Mouse (Mus musculus): ENCODE measurements around the gene Zdhhc16. TPM values are rescaled to one million over a fixed set of nuclear protein-coding genes. Genes with fewer than 3 reads are reported as not detected.

The Zdhhc16 gene
- total and polyA plus RNA-seq, 3 experiments, result 30.3 to 54.3 (median 45.5) TPM

DNA sequence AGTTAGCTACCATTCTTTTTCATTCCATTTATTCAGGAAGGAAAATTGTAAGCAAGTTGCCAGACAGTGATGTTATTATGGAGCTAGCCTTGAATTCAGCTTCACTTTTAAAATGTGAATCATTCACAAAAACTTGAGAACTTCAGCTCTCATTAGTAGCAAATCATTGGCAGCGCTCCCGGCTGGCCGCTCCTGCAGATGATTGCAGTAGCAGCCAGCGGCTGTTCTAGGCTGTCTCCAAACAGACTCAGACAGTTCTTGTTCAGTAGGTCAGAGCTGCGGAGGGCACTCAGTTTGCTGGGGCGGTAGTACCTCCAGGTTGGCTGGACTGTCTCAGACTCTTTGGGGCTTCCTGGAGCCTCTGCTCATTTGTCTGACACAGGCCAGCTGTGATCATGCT lies 60.2 kb downstream of the Zdhhc16 start:
- Histone ChIP-seq H3K27ac (ENCODE audit: insufficient read depth, low read depth) (no peak overlapping the region), H3K9me3 (replicated peaks; ENCODE audit: low read length) (no peaks in the 10 kb centered on the region), H3K4me2 (ENCODE audit: insufficient read depth, low read depth, poor library complexity, severe bottlenecking) (no peak overlapping the region), H3K27me3 (replicated peaks) (no peaks in the 10 kb centered on the region), H3K36me3 (replicated peaks in 1 of 2; ENCODE audit: control insufficient read depth in 1 of 2, insufficient read depth in 1 of 2, low read length in 1 of 2) (no peaks in the 10 kb centered on the region), H3K79me2 (replicated peaks; ENCODE audit: control insufficient read depth, extremely low read depth, insufficient read depth, poor library complexity, severe bottlenecking) (no peaks in the 10 kb centered on the region), H3K4me3 (replicated peaks in 1 of 3; ENCODE audit: low read depth in 2 of 3, low read length in 2 of 3, poor library complexity in 1 of 3) (no peak overlapping the region), H3K4me1 (ENCODE audit: control insufficient read depth in 1 of 2, insufficient read depth in 2 of 2) (peaks cover 0 to 6% of the 10 kb centered on the region in 2 experiments; a peak in 1 of 4 replicates), H3K9ac (ENCODE audit: insufficient read depth, low read depth) (no peak overlapping the region)
- dilution Hi-C loops (cut with MboI; ENCODE audit: extremely low pct_ligation_motif_present, extremely low pct_unique_long_range_greater_than_20kb, low sequenced_read_pairs) (no loop called here), in situ Hi-C loops (cut with MboI; ENCODE audit: low pct_ligation_motif_present, low pct_unique_long_range_greater_than_20kb, low sequenced_read_pairs) (no loop called here)
- TF ChIP-seq MXI1 (IDR thresholded peaks at IDR 0.05; ENCODE audit: low read depth, low read length) (no peak), KAT2A (IDR thresholded peaks at IDR 0.05; ENCODE audit: insufficient replicate concordance, low read length) (no peak), UBTF (IDR thresholded peaks at IDR 0.05; ENCODE audit: low read depth, low read length) (no peak), USF1 (IDR thresholded peaks at IDR 0.05; ENCODE audit: low read depth, low read length) (no peak), NELFE (IDR thresholded peaks at IDR 0.05; ENCODE audit: low read depth, low read length) (no peak), JUND (conservative IDR thresholded peaks at IDR 0.05; ENCODE audit: low read depth, low read length) (no peak), TCF12 (IDR thresholded peaks at IDR 0.05; ENCODE audit: low read depth, low read length) (no peak), GABPA (IDR thresholded peaks at IDR 0.05; ENCODE audit: insufficient replicate concordance, low read depth, low read length) (no peak), CHD2 (IDR thresholded peaks at IDR 0.05; ENCODE audit: low read length) (no peak), IRF4 (IDR thresholded peaks at IDR 0.05; ENCODE audit: low read depth, low read length) (no peak), MEF2A (IDR thresholded peaks at IDR 0.05; ENCODE audit: borderline replicate concordance, low read depth, low read length) (no peak), ZKSCAN1 (IDR thresholded peaks at IDR 0.05; ENCODE audit: borderline replicate concordance, low read depth, low read length) (no peak), POLR2A (IDR thresholded peaks at IDR 0.05; ENCODE audit: low read depth, low read length) (no peak), NRF1 (IDR thresholded peaks at IDR 0.05; ENCODE audit: low read depth, low read length) (no peak), PAX5 (IDR thresholded peaks at IDR 0.05; ENCODE audit: low read length) (no peak), ZC3H11A (IDR thresholded peaks at IDR 0.05; ENCODE audit: low read depth, low read length) (no peak), ZNF384 (IDR thresholded peaks at IDR 0.05; ENCODE audit: low read depth, low read length) (no peak), POLR2AphosphoS2 (IDR thresholded peaks at IDR 0.05; ENCODE audit: low read depth, low read length) (no peak), ZMIZ1 (IDR thresholded peaks at IDR 0.05; ENCODE audit: low read depth, low read length) (no peak), MYC (IDR thresholded peaks at IDR 0.05; ENCODE audit: low read depth, low read length) (no peak)
- DNase-seq (ENCODE audit: extremely low read depth), result no peak

Other genes starting within 250 kb of the Zdhhc16 start
- 0.21 and 0.30 TPM in 2 replicates for gene Slit1, start 189.8 kb upstream of the Zdhhc16 start, total RNA-seq (2012; rRNA removed)
- gene Slit1, start 189.8 kb upstream of the Zdhhc16 start, total RNA-seq (2014; rRNA removed), result 0.05 TPM in 1 of 2 replicates, not detected in the other
- gene Slit1, start 189.8 kb upstream of the Zdhhc16 start, polyA plus RNA-seq (2012; ENCODE audit: insufficient read length, low read depth), result 0.16 TPM in 1 of 2 replicates, not detected in the other
- gene Arhgap19, start 131.4 kb upstream of the Zdhhc16 start, total RNA-seq (2012; rRNA removed), result 20.4 TPM in 2 replicates
- 36.8 and 37.9 TPM in 2 replicates for gene Arhgap19, start 131.4 kb upstream of the Zdhhc16 start, total RNA-seq (2014; rRNA removed)
- 27.8 and 30.1 TPM in 2 replicates for gene Arhgap19, start 131.4 kb upstream of the Zdhhc16 start, polyA plus RNA-seq (2012; ENCODE audit: insufficient read length, low read depth)
- 0.80 and 2.0 TPM in 2 replicates for gene Frat1, start 103.5 kb upstream of the Zdhhc16 start, total RNA-seq (2012; rRNA removed)
- gene Frat1, start 103.5 kb upstream of the Zdhhc16 start, total RNA-seq (2014; rRNA removed), result 0.70 and 0.96 TPM in 2 replicates
- 0.64 and 0.94 TPM in 2 replicates for gene Frat1, start 103.5 kb upstream of the Zdhhc16 start, polyA plus RNA-seq (2012; ENCODE audit: insufficient read length, low read depth)
- 0.67 and 1.0 TPM in 2 replicates for gene Frat2, start 85.3 kb upstream of the Zdhhc16 start, total RNA-seq (2012; rRNA removed)
- 0.55 and 0.68 TPM in 2 replicates for gene Frat2, start 85.3 kb upstream of the Zdhhc16 start, total RNA-seq (2014; rRNA removed)
- gene Frat2, start 85.3 kb upstream of the Zdhhc16 start, polyA plus RNA-seq (2012; ENCODE audit: insufficient read length, low read depth), result 1.2 and 1.3 TPM in 2 replicates
- 42.5 and 58.0 TPM in 2 replicates for gene Rrp12, start 37.3 kb upstream of the Zdhhc16 start, total RNA-seq (2012; rRNA removed)
- gene Rrp12, start 37.3 kb upstream of the Zdhhc16 start, total RNA-seq (2014; rRNA removed), result 20.1 and 22.0 TPM in 2 replicates
- gene Rrp12, start 37.3 kb upstream of the Zdhhc16 start, polyA plus RNA-seq (2012; ENCODE audit: insufficient read length, low read depth), result 62.4 and 64.3 TPM in 2 replicates
- 736 and 928 TPM in 2 replicates for gene Pgam1, start 21.6 kb upstream of the Zdhhc16 start, total RNA-seq (2012; rRNA removed)
- 1,480 and 1,507 TPM in 2 replicates for gene Pgam1, start 21.6 kb upstream of the Zdhhc16 start, total RNA-seq (2014; rRNA removed)
- 870 and 932 TPM in 2 replicates for gene Pgam1, start 21.6 kb upstream of the Zdhhc16 start, polyA plus RNA-seq (2012; ENCODE audit: insufficient read length, low read depth)
- 56.6 and 70.0 TPM in 2 replicates for gene Exosc1, start 57 bp upstream of the Zdhhc16 start, total RNA-seq (2012; rRNA removed)
- 68.6 and 72.6 TPM in 2 replicates for gene Exosc1, start 57 bp upstream of the Zdhhc16 start, total RNA-seq (2014; rRNA removed)
- 109 TPM in 2 replicates for gene Exosc1, start 57 bp upstream of the Zdhhc16 start, polyA plus RNA-seq (2012; ENCODE audit: insufficient read length, low read depth)
- 26.2 and 32.1 TPM in 2 replicates for gene Mms19, start 47.7 kb downstream of the Zdhhc16 start, total RNA-seq (2012; rRNA removed)
- 34.4 and 43.3 TPM in 2 replicates for gene Mms19, start 47.7 kb downstream of the Zdhhc16 start, total RNA-seq (2014; rRNA removed)
- gene Mms19, start 47.7 kb downstream of the Zdhhc16 start, polyA plus RNA-seq (2012; ENCODE audit: insufficient read length, low read depth), result 36.5 and 46.3 TPM in 2 replicates
- gene Ubtd1, start 48.3 kb downstream of the Zdhhc16 start, total RNA-seq (2012; rRNA removed), result 3.1 and 3.6 TPM in 2 replicates
- gene Ubtd1, start 48.3 kb downstream of the Zdhhc16 start, total RNA-seq (2014; rRNA removed), result 3.1 and 3.4 TPM in 2 replicates
- gene Ubtd1, start 48.3 kb downstream of the Zdhhc16 start, polyA plus RNA-seq (2012; ENCODE audit: insufficient read length, low read depth), result 5.5 and 5.8 TPM in 2 replicates
- not detected in 2 replicates for gene Ankrd2, start 102.5 kb downstream of the Zdhhc16 start, total RNA-seq (2012; rRNA removed)
- gene Ankrd2, start 102.5 kb downstream of the Zdhhc16 start, total RNA-seq (2014; rRNA removed), result not detected in 2 replicates
- not detected in 2 replicates for gene Ankrd2, start 102.5 kb downstream of the Zdhhc16 start, polyA plus RNA-seq (2012; ENCODE audit: insufficient read length, low read depth)
- gene Hoga1, start 112.1 kb downstream of the Zdhhc16 start, total RNA-seq (2012; rRNA removed), result not detected in 2 replicates
- gene Hoga1, start 112.1 kb downstream of the Zdhhc16 start, total RNA-seq (2014; rRNA removed), result not detected in 2 replicates
- gene Hoga1, start 112.1 kb downstream of the Zdhhc16 start, polyA plus RNA-seq (2012; ENCODE audit: insufficient read length, low read depth), result not detected in 2 replicates
- gene 4933411K16Rik, start 118.8 kb downstream of the Zdhhc16 start, total RNA-seq (2012; rRNA removed), result not detected in 2 replicates
- gene 4933411K16Rik, start 118.8 kb downstream of the Zdhhc16 start, total RNA-seq (2014; rRNA removed), result not detected in 2 replicates
- gene 4933411K16Rik, start 118.8 kb downstream of the Zdhhc16 start, polyA plus RNA-seq (2012; ENCODE audit: insufficient read length, low read depth), result not detected in 2 replicates
- 0.04 TPM in 1 of 2 replicates, not detected in the other for gene Morn4, start 152.9 kb downstream of the Zdhhc16 start, total RNA-seq (2012; rRNA removed)
- gene Morn4, start 152.9 kb downstream of the Zdhhc16 start, total RNA-seq (2014; rRNA removed), result not detected in 2 replicates
- 0.24 and 0.27 TPM in 2 replicates for gene Morn4, start 152.9 kb downstream of the Zdhhc16 start, polyA plus RNA-seq (2012; ENCODE audit: insufficient read length, low read depth)
- gene Pi4k2a, start 157.0 kb downstream of the Zdhhc16 start, total RNA-seq (2012; rRNA removed), result 10.0 and 10.9 TPM in 2 replicates
- gene Pi4k2a, start 157.0 kb downstream of the Zdhhc16 start, total RNA-seq (2014; rRNA removed), result 5.8 and 7.0 TPM in 2 replicates
- gene Pi4k2a, start 157.0 kb downstream of the Zdhhc16 start, polyA plus RNA-seq (2012; ENCODE audit: insufficient read length, low read depth), result 21.4 and 23.9 TPM in 2 replicates
- 7.7 and 9.3 TPM in 2 replicates for gene Avpi1, start 195.6 kb downstream of the Zdhhc16 start, total RNA-seq (2012; rRNA removed)
- 8.1 and 9.0 TPM in 2 replicates for gene Avpi1, start 195.6 kb downstream of the Zdhhc16 start, total RNA-seq (2014; rRNA removed)
- gene Avpi1, start 195.6 kb downstream of the Zdhhc16 start, polyA plus RNA-seq (2012; ENCODE audit: insufficient read length, low read depth), result 5.9 and 6.5 TPM in 2 replicates
- gene Marveld1, start 213.9 kb downstream of the Zdhhc16 start, total RNA-seq (2012; rRNA removed), result not detected in 2 replicates
- gene Marveld1, start 213.9 kb downstream of the Zdhhc16 start, total RNA-seq (2014; rRNA removed), result not detected in 2 replicates
- 0.07 TPM in 1 of 2 replicates, not detected in the other for gene Marveld1, start 213.9 kb downstream of the Zdhhc16 start, polyA plus RNA-seq (2012; ENCODE audit: insufficient read length, low read depth)
- gene Zfyve27, start 230.5 kb downstream of the Zdhhc16 start, total RNA-seq (2012; rRNA removed), result 14.6 and 16.2 TPM in 2 replicates
- gene Zfyve27, start 230.5 kb downstream of the Zdhhc16 start, total RNA-seq (2014; rRNA removed), result 11.3 and 11.4 TPM in 2 replicates
- gene Zfyve27, start 230.5 kb downstream of the Zdhhc16 start, polyA plus RNA-seq (2012; ENCODE audit: insufficient read length, low read depth), result 18.3 and 19.2 TPM in 2 replicates